Mouse (Mus musculus) heart, postnatal 4 days (tissue): ENCODE data around the gene Lmo1. TPM values are rescaled to one million over a fixed set of nuclear protein-coding genes. Genes with fewer than 3 reads are reported as not detected.
"Not testable (repeated sequence)": the region's sequence is repeated elsewhere in the genome, so short reads cannot be mapped to it uniquely, and the experiment has no call there.

ENCODE experiments used
- DNase-seq: peaks from one replicate; pipeline ENCODE4 v3.0.0; 2021
- total RNA-seq, 2 experiments: library from RNA; stranded (reverse); gene quantifications; 2 replicates each; pipeline ENCODE4 v1.2.3; 2021

The Lmo1 gene
- total RNA-seq, 2 experiments from 2014 or later, result 1.4 TPM

- DNase-seq, result peak; percentile 44
These were observed 564 bp downstream of the Lmo1 start for GRCm38 (mm10) chr7:109174337-109174948.

GRCm38 (mm10) chr7:109171874-109172273 lies 3.1 kb downstream of the Lmo1 start:
- DNase-seq, result no peak

GRCm38 (mm10) chr7:109170441-109170820 lies 4.6 kb downstream of the Lmo1 start:
- peak; percentile 88 for DNase-seq

DNA sequence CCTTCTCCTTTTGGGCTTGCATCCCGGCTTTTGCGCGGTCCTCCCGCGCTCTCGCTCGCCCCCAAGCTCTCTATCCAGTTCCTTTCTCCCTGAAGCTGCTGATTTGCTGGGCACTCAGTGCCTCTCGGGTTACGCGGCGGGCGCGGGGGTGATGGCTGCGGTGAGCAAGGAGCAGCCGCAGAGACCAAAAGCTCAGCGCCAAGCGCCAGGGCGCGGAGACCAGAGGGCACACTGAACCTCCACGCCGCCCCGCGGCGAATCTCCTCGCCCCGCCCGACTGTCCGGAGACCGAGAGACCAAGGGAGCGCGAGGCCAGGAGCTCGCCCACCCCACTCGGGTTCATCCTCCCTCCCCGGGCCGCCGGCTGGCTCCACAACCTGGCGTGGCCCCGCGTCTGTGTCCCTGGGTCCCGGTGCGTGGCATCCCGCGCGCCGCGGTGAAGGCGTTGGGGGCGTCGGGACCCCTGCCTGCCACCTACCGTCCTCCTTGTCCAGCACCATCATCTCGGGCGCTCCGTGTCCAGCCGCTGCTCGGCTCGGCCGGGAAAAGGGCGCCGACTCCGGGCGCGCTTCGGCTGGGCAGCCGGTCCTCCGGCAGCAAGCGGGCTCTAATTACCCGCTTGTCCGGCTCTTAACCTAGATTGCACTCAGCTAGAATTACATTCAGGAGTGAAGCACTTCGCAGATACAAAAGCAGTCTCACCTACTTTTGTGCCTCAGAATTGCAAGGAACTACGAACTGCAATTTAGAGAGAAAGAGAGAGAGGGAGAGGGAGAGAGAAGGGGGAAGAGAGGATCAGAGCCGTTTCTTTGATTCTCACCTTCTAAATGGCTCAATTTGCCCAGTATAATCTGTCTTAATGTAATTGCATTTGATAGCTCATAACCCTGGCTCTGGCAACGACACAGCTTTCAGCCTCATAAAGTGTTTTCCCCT lies 5.2 kb downstream of the Lmo1 start:
- DNase-seq, result peak; percentile 24

- DNase-seq, result no peak
These were observed 6.3 kb downstream of the Lmo1 start for GRCm38 (mm10) chr7:109168716-109169115.

DNA sequence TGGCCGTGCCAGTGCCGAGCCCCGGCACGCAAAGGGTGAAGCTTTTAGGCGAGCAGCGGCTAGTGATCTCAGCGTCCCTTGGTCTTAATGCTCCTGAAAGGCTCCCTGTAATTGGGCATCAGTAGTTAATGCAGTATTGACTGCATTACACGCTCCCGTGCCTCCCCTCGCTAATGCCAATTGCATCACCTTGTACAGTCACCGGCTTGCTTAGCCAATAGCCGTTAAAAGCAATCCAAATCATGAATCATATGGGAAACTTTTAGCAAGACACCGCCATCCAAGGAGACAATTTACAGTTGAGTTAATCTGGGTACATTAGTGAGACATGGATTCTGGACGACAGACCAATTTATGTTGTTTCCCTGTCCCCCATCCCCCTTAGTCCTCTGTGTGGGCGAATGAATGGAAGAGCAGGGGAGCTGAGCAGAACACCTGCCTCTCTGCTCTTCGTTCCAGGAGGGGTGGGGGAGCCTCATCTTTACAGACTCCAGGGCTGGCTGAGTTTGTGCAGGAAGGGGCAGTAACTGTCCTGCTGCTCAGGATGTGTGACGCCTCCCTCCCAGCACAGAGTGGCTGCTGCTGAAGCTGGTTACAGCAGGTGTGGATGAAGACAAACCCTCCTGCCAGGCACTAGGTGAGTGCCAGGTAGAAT lies 8.9 kb downstream of the Lmo1 start:
- DNase-seq, result no peak

- DNase-seq, result no peak
These were observed 20.7 kb downstream of the Lmo1 start for GRCm38 (mm10) chr7:109154331-109154730.

DNA sequence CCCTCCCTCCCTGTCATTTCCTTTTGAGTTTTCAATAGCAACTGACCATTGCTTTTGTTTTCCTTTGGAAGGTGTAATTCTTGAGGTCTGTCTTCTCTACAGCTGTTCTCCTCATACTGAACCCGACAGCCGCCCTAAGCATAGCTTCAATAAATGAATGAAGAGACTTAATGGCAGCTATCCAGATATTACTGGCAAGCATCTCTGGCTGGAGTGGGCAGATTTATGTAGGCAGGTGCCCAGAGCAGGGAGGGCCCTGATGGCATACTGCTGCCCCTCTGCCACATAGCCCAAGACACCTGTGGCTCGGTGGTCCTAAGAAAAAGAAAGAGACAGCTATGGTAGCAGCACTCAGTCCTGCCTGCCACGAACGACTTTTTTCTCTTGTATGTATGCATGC lies 21.5 kb downstream of the Lmo1 start:
- no peak for DNase-seq

GRCm38 (mm10) chr7:109151088-109151487 lies 23.9 kb downstream of the Lmo1 start:
- DNase-seq, result no peak

GRCm38 (mm10) chr7:109145211-109145610 lies 29.8 kb downstream of the Lmo1 start:
- peak; percentile 21 for DNase-seq

DNA sequence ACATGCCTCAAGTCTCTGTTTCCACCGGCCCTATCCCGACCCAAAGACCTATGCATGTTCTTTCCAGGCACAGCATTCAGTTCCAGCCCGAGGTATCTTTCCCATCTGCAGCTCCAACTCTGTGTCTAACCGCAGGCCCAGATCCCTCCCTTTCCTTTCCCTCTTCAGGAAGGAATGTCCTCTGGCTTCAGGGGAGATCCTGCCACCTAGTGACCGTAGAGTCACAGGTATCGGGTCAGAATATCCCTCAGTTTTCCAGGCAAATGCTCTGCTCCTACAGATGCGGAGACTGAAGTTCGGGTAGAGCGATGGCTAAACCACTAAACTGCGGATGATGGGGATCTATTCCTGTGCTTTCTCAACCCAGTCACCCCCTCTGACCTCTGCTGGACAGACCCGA lies 30.3 kb downstream of the Lmo1 start:
- DNase-seq, result no peak

- DNase-seq, result peak; percentile 39
These were observed 32.4 kb downstream of the Lmo1 start for GRCm38 (mm10) chr7:109142564-109142963.

- DNase-seq, result no peak
These were observed 33.3 kb downstream of the Lmo1 start for GRCm38 (mm10) chr7:109141753-109142152.

- no peak for DNase-seq
These were observed 34.0 kb downstream of the Lmo1 start for GRCm38 (mm10) chr7:109141054-109141453.

DNA sequence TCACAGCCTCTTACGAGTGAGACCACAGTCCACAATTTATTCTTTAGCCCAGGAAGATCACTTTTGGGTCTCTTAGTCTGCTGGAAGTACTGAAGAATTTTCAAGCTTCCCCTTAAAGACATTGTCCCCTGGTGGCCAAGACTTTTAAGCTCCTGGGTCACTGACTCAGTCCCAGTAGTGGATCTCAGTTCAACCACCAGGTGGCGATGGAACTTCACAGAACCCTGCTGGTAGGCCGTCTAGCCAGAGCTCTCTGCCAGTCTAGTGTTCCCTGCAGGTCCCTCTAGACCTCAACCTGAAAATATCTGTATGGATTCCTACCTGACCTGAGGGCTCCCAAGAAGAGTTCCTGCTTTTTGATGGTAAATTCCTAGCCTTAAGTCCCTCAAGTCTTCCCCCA lies 35.6 kb downstream of the Lmo1 start:
- peak; percentile 93 for DNase-seq

DNA sequence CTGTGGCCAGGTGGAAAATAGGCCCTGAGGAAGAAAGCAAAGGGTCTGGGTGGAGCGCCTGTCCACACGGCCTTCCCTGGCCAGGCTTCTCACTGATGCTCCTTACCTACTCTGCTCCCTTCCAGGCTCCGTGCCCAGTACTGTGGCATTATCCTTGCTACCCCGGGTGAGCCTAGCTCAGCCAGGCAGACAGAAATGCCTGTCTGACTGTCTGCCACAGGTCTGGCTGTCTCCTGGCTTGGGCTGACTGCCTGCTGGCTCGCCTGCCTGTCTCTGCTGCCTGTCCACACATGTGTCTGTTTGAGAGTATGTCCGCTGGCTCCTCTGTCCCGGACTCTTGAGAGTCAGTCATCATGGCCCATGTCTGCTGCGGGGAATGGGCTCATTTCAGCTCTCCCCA lies 37.6 kb downstream of the Lmo1 start:
- no peak for DNase-seq

- no peak for DNase-seq
These were observed 43.4 kb downstream of the Lmo1 start for GRCm38 (mm10) chr7:109131565-109131964.

GRCm38 (mm10) chr7:109129946-109130686 lies 44.9 kb downstream of the Lmo1 start:
- DNase-seq, result no peak

GRCm38 (mm10) chr7:109129442-109129841 lies 45.6 kb downstream of the Lmo1 start:
- peak; percentile 60 for DNase-seq

- no peak for DNase-seq
These were observed 59.1 kb downstream of the Lmo1 start for GRCm38 (mm10) chr7:109115929-109116328.

GRCm38 (mm10) chr7:109115488-109115887 lies 59.5 kb downstream of the Lmo1 start:
- not testable (repeated sequence) for DNase-seq

GRCm38 (mm10) chr7:109114950-109115349 lies 60.1 kb downstream of the Lmo1 start:
- DNase-seq, result no peak

GRCm38 (mm10) chr7:109111000-109111399 lies 64.0 kb downstream of the Lmo1 start:
- DNase-seq, result no peak
